Mouse (Mus musculus): Measurements from ENCODE around the gene Setd4. TPM values are rescaled to one million over a fixed set of nuclear protein-coding genes. Genes with fewer than 3 reads are reported as not detected.
A peak's percentile ranks its signal among the peaks of the same experiment; 100 is the strongest.

Gene Setd4
- polyA plus RNA-seq, 1 experiment from 2014 or later, result 15.8 TPM

DNA sequence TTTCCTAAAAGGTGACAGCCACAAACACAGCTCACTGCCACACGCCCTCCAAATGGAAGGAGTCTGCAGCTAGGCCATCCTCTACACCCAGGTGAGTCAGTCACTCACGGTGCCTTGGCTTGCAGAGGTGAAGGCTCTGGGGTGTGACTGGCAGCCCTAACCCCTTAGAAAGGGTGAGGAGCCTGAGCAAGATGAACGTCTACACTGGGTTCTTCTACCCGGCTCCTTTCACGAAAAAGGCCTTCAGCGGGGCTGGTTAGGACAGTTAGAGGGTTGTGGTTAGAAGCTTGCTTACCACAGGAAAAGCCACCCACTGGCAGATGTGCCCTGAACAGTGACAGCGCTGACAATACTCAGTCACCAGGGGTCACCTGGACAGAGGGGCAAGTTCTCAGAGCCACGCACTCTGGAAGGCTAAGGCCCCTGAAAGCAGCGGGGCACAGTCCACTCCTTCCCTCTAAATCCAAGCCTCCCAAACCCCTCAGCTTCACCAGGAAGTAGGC, 18.1 kb downstream of the Setd4 start:
- WGBS, result 89% methylated on average over 9 of the region's 9 CpGs
- peaks cover 31% of the 10 kb centered on the region for H3K36me3 ChIP-seq (ENCODE audit: control insufficient read depth, insufficient read depth, low read length)
- ATAC-seq, result no peak

GRCm38 (mm10) chr16:93584976-93585702, 18.7 kb downstream of the Setd4 start:
- Histone ChIP-seq H3K4me3 (ENCODE audit: low read length) (no peak overlapping the region), H3K9me3 (ENCODE audit: control insufficient read depth, low read length) (no peaks in the 10 kb centered on the region), H3K27me3 (replicated peaks; ENCODE audit: control insufficient read depth, insufficient read depth, low read length) (no peaks in the 10 kb centered on the region), H3K27ac (ENCODE audit: low read depth, low read length) (no peak overlapping the region), H3K36me3 (ENCODE audit: control insufficient read depth, insufficient read depth, low read length) (peaks cover 26% of the 10 kb centered on the region), H3K4me2 (ENCODE audit: low read length) (no peak overlapping the region), H3K9ac (ENCODE audit: low read depth, low read length) (no peak overlapping the region), H3K4me1 (ENCODE audit: control insufficient read depth, insufficient read depth, low read depth, low read length) (no peaks in the 10 kb centered on the region)
- no peak for ATAC-seq
- WGBS, result 89% methylated on average over 24 of the region's 24 CpGs

More for the DNA sequence above, 18.1 kb downstream of the Setd4 start:
- Histone ChIP-seq H3K4me1 (ENCODE audit: control insufficient read depth, insufficient read depth, low read depth, low read length) (no peaks in the 10 kb centered on the region), H3K9me3 (ENCODE audit: control insufficient read depth, low read length) (no peaks in the 10 kb centered on the region), H3K4me3 (ENCODE audit: low read length) (no peak overlapping the region), H3K9ac (ENCODE audit: low read depth, low read length) (no peak overlapping the region), H3K27ac (ENCODE audit: low read depth, low read length) (no peak overlapping the region), H3K27me3 (replicated peaks; ENCODE audit: control insufficient read depth, insufficient read depth, low read length) (no peaks in the 10 kb centered on the region), H3K4me2 (ENCODE audit: low read length) (no peak overlapping the region)

GRCm38 (mm10) chr16:93581125-93581524, 22.7 kb downstream of the Setd4 start:
- Histone ChIP-seq H3K9ac (ENCODE audit: low read depth, low read length) (no peak overlapping the region), H3K36me3 (ENCODE audit: control insufficient read depth, insufficient read depth, low read length) (peaks cover 15% of the 10 kb centered on the region), H3K9me3 (ENCODE audit: control insufficient read depth, low read length) (no peaks in the 10 kb centered on the region), H3K4me3 (ENCODE audit: low read length) (no peak overlapping the region), H3K4me1 (ENCODE audit: control insufficient read depth, insufficient read depth, low read depth, low read length) (0 out of 2 replicates have a peak, but pooled peaks cover 2% of the 10 kb centered on the region), H3K27ac (ENCODE audit: low read depth, low read length) (no peak overlapping the region), H3K27me3 (replicated peaks; ENCODE audit: control insufficient read depth, insufficient read depth, low read length) (no peaks in the 10 kb centered on the region), H3K4me2 (ENCODE audit: low read length) (no peak overlapping the region)
- WGBS, result 61% methylated on average over 6 of the region's 6 CpGs
- ATAC-seq, result no peak

DNA sequence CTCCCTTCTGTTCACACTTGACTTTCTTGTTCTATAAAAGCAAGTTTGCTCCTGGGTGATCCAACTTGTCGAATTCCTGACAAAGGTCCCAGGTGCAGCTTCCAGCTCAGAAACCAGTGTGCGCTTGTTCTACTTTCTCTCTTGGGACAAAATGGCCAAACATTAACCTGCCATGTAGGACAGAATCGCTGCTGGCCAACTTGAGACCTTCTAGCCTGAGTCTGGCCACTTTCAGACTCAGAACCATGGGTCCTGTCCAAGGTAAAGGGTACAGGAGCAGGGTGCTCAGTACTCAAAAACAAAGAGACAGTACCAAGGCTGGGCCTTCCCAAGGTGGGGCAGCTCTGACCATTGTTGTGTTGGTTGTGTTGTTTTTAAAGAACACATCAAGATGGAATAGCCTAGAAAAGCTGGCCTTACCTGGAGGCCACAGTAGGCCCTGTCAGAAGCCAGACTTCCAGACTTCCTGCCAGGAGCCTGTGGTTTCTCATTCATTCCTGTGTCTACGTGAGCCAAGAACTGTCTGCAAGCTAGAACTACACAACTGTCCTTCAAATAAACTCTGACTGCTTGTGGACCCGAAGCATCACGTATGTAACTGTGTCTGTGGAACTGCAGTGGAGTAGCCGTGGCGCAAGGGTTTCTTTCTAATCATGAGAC, 25.4 kb downstream of the Setd4 start:
- Histone ChIP-seq H3K9me3 (ENCODE audit: control insufficient read depth, low read length) (no peaks in the 10 kb centered on the region), H3K36me3 (ENCODE audit: control insufficient read depth, insufficient read depth, low read length) (no peaks in the 10 kb centered on the region), H3K9ac (ENCODE audit: low read depth, low read length) (no peak overlapping the region), H3K27me3 (replicated peaks; ENCODE audit: control insufficient read depth, insufficient read depth, low read length) (no peaks in the 10 kb centered on the region), H3K27ac (ENCODE audit: low read depth, low read length) (no peak overlapping the region), H3K4me1 (ENCODE audit: control insufficient read depth, insufficient read depth, low read depth, low read length) (0 out of 2 replicates have a peak, but pooled peaks cover 2% of the 10 kb centered on the region), H3K4me2 (ENCODE audit: low read length) (no peak overlapping the region), H3K4me3 (ENCODE audit: low read length) (no peak overlapping the region)
- 90% methylated on average over 8 of the region's 8 CpGs for WGBS
- no peak for ATAC-seq

DNA sequence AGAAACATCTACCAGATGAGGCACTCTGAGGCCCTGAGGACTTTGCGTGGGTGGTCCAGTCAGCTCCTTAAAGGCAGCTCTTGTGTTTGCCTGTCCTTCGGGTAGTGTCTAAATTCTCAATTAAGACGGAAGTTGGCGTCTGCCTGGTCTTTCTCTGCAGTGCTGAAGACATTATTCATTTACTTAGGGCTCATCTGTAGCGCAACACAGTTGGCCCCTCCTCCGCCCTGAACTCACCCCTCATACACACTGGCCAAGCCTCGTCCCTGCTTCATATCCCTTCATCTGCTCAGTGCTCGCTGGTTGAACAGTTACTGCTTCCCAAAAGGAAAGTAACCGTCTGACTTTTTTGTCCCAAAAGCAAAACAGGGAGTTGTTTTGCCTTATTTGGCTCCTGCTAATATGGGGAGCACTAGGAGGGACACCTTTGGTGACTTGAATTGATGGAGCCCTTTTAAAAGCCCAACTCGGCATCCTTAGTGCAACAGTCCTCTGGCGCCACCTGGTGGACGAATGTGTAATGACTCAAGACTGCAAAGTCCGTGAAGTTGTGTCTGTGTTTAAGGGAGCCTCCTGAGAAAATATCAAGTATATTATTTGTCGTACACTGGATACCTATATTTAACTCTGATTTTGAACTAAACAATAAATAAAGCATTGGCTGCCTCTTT, 27.3 kb downstream of the Setd4 start:
- ATAC-seq, result 0 out of 2 replicates have a peak, but pooled peaks have one; percentile 54
- Histone ChIP-seq H3K4me3 (ENCODE audit: low read length) (no peak overlapping the region), H3K27ac (ENCODE audit: low read depth, low read length) (no peak overlapping the region), H3K27me3 (replicated peaks; ENCODE audit: control insufficient read depth, insufficient read depth, low read length) (no peaks in the 10 kb centered on the region), H3K4me2 (ENCODE audit: low read length) (no peak overlapping the region), H3K36me3 (ENCODE audit: control insufficient read depth, insufficient read depth, low read length) (no peaks in the 10 kb centered on the region), H3K9ac (ENCODE audit: low read depth, low read length) (no peak overlapping the region), H3K4me1 (ENCODE audit: control insufficient read depth, insufficient read depth, low read depth, low read length) (0 out of 2 replicates have a peak, but pooled peaks cover 2% of the 10 kb centered on the region), H3K9me3 (ENCODE audit: control insufficient read depth, low read length) (no peaks in the 10 kb centered on the region)
- 31% methylated on average over 14 of the region's 14 CpGs for WGBS

DNA sequence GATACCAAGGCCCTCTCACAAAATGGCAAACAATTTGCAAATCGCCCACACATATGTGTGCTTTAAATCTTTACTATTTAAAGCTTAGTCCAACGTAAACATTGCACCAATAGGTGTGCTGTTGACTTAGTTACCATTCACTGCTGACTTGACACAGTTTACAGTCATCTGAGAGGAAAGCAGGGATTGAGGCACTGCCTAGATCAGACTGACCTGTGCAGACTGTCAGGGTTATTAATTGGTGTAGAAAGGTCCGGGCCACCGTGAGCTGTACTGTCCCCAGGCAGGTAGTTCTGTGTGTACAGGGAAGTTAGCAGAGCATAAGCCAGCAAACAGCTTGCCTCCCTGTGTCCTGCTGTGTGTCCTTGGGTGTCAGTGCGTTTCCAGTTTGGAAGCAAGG, 28.3 kb downstream of the Setd4 start:
- H3K4me2 ChIP-seq (ENCODE audit: low read length), result no peak overlapping the region
- no peaks in the 10 kb centered on the region for H3K9me3 ChIP-seq (ENCODE audit: control insufficient read depth, low read length)
- no peak for ATAC-seq
- no peak overlapping the region for H3K4me3 ChIP-seq (ENCODE audit: low read length)
- 81% methylated on average over 5 of the region's 5 CpGs for WGBS
- H3K4me1 ChIP-seq (ENCODE audit: control insufficient read depth, insufficient read depth, low read depth, low read length), result 0 out of 2 replicates have a peak, but pooled peaks cover 2% of the 10 kb centered on the region
- no peaks in the 10 kb centered on the region for H3K36me3 ChIP-seq (ENCODE audit: control insufficient read depth, insufficient read depth, low read length)
- H3K27ac ChIP-seq (ENCODE audit: low read depth, low read length), result no peak overlapping the region
- no peak overlapping the region for H3K9ac ChIP-seq (ENCODE audit: low read depth, low read length)
- H3K27me3 ChIP-seq (replicated peaks; ENCODE audit: control insufficient read depth, insufficient read depth, low read length), result no peaks in the 10 kb centered on the region

- Histone ChIP-seq H3K4me2 (ENCODE audit: low read length) (no peak overlapping the region), H3K4me3 (ENCODE audit: low read length) (no peak overlapping the region), H3K9me3 (ENCODE audit: control insufficient read depth, low read length) (no peaks in the 10 kb centered on the region), H3K36me3 (ENCODE audit: control insufficient read depth, insufficient read depth, low read length) (no peaks in the 10 kb centered on the region), H3K4me1 (ENCODE audit: control insufficient read depth, insufficient read depth, low read depth, low read length) (0 out of 2 replicates have a peak, but pooled peaks cover 2% of the 10 kb centered on the region), H3K27me3 (replicated peaks; ENCODE audit: control insufficient read depth, insufficient read depth, low read length) (no peaks in the 10 kb centered on the region), H3K27ac (ENCODE audit: low read depth, low read length) (no peak overlapping the region), H3K9ac (ENCODE audit: low read depth, low read length) (no peak overlapping the region)
- peak; percentile 41; the same call in 1 of the 2 replicates for ATAC-seq
- WGBS, result 47% methylated on average over 18 of the region's 18 CpGs
Measured at GRCm38 (mm10) chr16:93574521-93575191, 29.2 kb downstream of the Setd4 start.

- 95% methylated on average over 5 of the region's 5 CpGs for WGBS
- Histone ChIP-seq H3K36me3 (ENCODE audit: control insufficient read depth, insufficient read depth, low read length) (no peaks in the 10 kb centered on the region), H3K4me1 (ENCODE audit: control insufficient read depth, insufficient read depth, low read depth, low read length) (0 out of 2 replicates have a peak, but pooled peaks cover 2% of the 10 kb centered on the region), H3K4me2 (ENCODE audit: low read length) (no peak overlapping the region), H3K4me3 (ENCODE audit: low read length) (no peak overlapping the region), H3K27ac (ENCODE audit: low read depth, low read length) (no peak overlapping the region), H3K27me3 (replicated peaks; ENCODE audit: control insufficient read depth, insufficient read depth, low read length) (no peaks in the 10 kb centered on the region), H3K9ac (ENCODE audit: low read depth, low read length) (no peak overlapping the region), H3K9me3 (ENCODE audit: control insufficient read depth, low read length) (no peaks in the 10 kb centered on the region)
- no peak for ATAC-seq
Measured at GRCm38 (mm10) chr16:93573434-93573833, 30.4 kb downstream of the Setd4 start.

All from hindbrain, embryonic 16.5 days (tissue).